Mouse (Mus musculus) embryonic fibroblast, embryonic 13.5 days (primary cell): ENCODE results near the gene Tgfa. TPM values are rescaled to one million over a fixed set of nuclear protein-coding genes. Genes with fewer than 3 reads are reported as not detected.

Source experiments
- H3K27ac ChIP-seq: 2 replicates; pipeline ENCODE4 v1.5.1; 2012; ENCODE audit warnings: low read length, control low read depth, inconsistent platforms; ENCODE audit not compliant: insufficient read depth
- H3K4me1 ChIP-seq: 2 replicates; pipeline ENCODE4 v1.6.1; 2011; ENCODE audit warnings: low read length; ENCODE audit not compliant: control insufficient read depth, insufficient read depth
- H3K4me3 ChIP-seq: 2 replicates; pipeline ENCODE4 v1.5.1; 2011; ENCODE audit warnings: mild to moderate bottlenecking, control low read depth, low read length; ENCODE audit not compliant: insufficient read depth
- CTCF ChIP-seq: IDR thresholded peaks from 2 replicates; pipeline ENCODE4 v1.5.1; 2011; ENCODE audit warnings: mild to moderate bottlenecking, control low read depth, low read length, moderate library complexity, borderline replicate concordance; ENCODE audit not compliant: insufficient read depth
- POLR2A ChIP-seq: IDR thresholded peaks from 2 replicates; pipeline ENCODE4 v1.6.1; 2011; ENCODE audit warnings: low read depth, mild to moderate bottlenecking, control low read depth, low read length, moderate library complexity
- polyA plus RNA-seq: library from polyadenylated mRNA; stranded (reverse); fragments of >200 nt; gene quantifications from 2 replicates; pipeline ENCODE4 v1.2.4, GENCODE M21; 2011; ENCODE audit warnings: low read depth; ENCODE audit not compliant: missing spikeins, insufficient read length

The Tgfa gene
- polyA plus RNA-seq, 1 experiment: 0.42 TPM

DNA sequence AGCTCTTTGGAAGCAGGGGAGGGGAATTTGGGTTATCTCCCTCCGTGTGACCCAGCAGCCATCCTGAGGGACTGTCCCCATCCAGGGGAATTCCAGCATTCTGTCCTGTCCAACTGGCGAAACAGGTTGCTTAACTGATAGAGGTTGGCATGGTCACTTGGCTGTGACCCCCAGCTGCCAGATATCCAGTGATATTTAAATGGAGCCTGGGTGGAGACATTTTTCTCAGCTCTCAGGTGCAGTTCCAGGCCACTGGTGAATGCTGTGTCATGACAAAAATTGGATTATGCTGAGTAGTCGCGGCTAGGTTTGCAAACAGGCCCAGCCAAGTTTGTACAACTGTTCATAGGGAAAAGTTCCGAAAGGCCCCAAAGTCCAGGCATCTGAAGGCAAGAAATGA lies 12.4 kb upstream of the Tgfa start:
- no peak overlapping the region for H3K4me3 ChIP-seq
- no peak overlapping the region for H3K27ac ChIP-seq
- TF ChIP-seq POLR2A (no peak), CTCF (no peak)
- peaks cover 2% of the 10 kb centered on the region; the same call in 1 of the 2 replicates for H3K4me1 ChIP-seq

DNA sequence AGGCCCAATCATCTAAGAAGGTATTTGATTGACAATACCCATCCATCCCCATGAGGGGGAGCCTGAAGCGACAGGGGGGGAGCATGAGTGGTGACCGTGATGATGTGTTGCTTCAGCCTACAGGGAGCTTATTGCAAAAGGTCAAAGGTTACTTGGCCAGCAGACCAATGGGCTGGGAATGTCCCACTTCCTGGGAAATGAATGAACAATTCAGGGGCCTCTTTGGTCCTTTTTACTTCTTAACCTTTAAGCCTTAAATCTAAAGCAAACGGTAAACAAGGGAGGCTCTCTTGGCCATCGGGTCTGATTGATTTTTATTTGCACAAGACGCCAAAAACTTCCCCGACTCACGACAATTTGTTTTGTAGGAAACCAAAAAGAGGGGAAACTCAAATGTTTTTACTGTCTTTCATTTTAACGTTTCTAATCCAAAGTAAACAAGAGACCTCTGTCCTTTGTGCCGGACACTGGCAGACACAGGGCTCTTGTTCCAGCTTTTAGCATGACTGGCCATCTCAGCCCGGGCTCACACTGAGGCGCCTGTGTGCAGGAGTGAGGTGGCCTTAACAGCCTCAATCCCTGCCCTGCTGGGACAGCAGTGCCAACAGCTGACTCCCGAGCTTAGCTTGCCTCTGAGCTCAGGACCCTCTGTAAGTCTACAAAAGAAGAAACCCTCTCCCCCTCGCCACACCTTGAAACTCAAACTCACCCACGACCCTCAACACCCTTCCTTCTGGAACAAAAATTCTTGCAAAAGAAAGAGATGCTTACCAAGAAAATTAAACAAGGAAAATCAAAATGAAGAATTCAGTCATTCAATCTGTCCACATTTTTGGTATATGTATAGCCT lies 8.7 kb upstream of the Tgfa start:
- Histone ChIP-seq H3K4me1 (no peaks in the 10 kb centered on the region), H3K4me3 (no peak overlapping the region), H3K27ac (no peak overlapping the region)
- TF ChIP-seq POLR2A (no peak), CTCF (no peak)

DNA sequence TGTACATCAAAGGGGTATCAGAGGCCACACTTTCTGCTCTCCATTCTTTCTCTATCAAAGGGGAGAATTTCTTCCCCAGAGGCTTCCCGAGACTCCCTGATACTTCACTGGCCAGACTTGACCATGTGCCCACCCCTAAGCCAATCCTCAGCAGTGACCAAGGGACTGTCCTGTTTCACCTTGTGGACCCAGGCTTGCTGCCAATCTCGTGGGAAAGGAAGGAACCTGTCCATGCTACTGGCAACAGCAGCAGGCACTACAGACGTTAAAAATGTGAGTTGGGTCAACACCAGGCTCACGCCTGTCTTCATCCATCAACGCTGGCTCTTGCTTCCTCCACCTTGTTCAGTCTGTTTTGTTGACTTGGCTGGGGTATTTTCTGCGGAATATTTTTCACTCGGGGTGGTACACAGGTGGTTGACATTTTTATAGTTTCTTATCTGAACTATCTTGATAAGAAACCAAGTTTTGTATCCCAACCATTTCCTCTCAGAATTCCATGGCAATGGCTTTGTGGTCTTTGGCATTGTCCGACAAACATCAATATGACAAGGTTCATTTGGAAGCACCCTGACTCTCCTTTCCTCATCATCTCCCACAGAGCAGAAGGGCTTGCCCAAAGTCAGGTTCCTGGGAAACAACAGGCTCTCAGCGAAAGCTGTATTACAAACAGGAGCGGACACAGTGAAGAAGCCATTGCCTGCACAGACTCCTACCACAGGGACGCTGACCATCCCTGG lies 6.1 kb upstream of the Tgfa start:
- Histone ChIP-seq H3K4me3 (no peak overlapping the region), H3K4me1 (no peaks in the 10 kb centered on the region), H3K27ac (no peak overlapping the region)
- TF ChIP-seq POLR2A (no peak), CTCF (no peak)

DNA sequence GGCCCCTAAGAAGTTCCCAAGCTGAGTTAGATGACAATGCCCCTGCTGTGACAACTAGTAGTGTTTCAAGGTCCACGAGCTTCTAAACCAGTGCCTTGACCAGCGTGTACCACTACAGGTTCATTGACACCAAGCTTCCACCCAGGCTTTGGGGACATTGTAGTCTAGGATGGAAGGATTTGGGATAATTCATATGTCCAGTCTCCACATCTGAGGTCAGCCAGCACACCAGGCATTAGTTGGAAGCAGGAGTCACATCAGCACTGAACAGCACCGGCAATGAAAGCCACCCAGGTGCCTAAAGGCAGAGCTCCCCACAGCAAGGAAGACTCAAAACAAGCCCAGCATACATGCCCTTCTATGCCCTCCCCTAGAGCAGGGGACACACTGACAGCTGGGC lies 4.4 kb upstream of the Tgfa start:
- Histone ChIP-seq H3K4me3 (no peak overlapping the region), H3K4me1 (no peaks in the 10 kb centered on the region), H3K27ac (no peak overlapping the region)
- TF ChIP-seq POLR2A: no peak
- TF ChIP-seq CTCF: no peak

DNA sequence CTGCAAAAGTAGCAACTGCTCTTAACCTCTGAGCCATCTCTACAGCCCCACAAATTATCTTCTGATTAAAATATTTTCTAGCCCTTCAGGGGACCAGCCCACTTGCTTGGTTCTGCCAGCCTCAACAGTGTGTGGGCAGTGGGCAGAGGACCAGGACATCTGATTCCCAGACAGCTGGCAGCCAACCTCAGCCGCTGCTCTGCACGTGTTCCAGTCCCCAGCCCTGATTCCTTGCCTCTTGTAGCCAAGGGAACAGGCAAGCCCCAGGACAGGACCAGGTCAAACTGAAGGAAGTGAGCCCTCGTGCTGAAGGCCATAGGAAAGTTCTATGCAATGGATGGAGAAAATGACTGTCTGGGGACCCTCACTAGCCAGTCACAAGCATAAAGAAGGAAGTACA lies 2.0 kb upstream of the Tgfa start:
- TF ChIP-seq CTCF: no peak
- TF ChIP-seq POLR2A: no peak
- H3K4me1 ChIP-seq: no peaks in the 10 kb centered on the region; the same call in 1 of the 2 replicates
- no peak overlapping the region for H3K4me3 ChIP-seq
- no peak overlapping the region for H3K27ac ChIP-seq

DNA sequence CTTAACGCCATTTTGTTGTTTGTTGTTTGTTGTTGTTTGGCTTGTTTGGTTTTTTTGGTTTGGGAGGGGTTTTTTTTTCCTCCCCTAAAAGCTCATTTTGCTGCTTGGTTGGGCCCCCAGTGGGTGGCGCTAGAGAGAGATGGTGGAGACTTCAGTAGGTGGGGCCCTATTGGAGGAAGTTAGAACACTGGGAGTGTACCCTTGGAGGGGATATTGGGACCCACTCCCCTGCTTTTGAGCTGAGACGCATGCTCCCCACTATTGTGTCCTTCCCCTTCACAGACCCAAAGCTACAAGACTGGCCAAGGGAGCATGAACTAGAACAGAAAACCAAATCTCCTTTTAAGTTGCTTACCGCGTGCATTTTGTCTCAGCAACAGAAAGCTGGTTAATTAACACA lies 1.1 kb upstream of the Tgfa start:
- TF ChIP-seq POLR2A (no peak), CTCF (no peak)

DNA sequence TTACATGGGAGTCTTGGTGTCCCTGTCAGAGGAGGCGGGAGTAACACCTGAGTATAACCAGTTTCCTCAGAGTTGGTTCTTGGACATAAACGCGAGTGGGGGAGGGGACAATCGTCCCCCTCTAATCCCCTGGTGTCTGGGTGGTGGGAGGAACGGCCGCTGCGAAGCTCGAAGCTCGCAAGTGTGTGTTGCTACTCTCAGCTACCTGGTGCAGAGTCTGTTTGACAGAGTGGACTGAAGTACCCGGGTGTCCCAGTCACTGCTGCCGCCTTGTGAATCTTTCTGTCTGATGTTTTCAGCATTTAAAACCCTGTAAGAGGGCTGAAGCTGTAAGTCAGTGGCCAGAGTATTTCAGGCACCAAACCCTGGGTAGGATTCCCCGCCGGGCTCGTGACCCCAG lies 1.0 kb downstream of the Tgfa start:
- no peaks in the 10 kb centered on the region; the same call in 1 of the 2 replicates for H3K4me1 ChIP-seq
- no peak overlapping the region for H3K27ac ChIP-seq
- no peak for TF ChIP-seq POLR2A
- TF ChIP-seq CTCF: no peak
- 0 out of 2 replicates have a peak overlapping the region, but pooled peaks have one; percentile 44 for H3K4me3 ChIP-seq

More for the DNA sequence above, 1.1 kb upstream of the Tgfa start:
- no peak overlapping the region for H3K27ac ChIP-seq
- no peak overlapping the region for H3K4me3 ChIP-seq
- no peaks in the 10 kb centered on the region; the same call in 1 of the 2 replicates for H3K4me1 ChIP-seq

DNA sequence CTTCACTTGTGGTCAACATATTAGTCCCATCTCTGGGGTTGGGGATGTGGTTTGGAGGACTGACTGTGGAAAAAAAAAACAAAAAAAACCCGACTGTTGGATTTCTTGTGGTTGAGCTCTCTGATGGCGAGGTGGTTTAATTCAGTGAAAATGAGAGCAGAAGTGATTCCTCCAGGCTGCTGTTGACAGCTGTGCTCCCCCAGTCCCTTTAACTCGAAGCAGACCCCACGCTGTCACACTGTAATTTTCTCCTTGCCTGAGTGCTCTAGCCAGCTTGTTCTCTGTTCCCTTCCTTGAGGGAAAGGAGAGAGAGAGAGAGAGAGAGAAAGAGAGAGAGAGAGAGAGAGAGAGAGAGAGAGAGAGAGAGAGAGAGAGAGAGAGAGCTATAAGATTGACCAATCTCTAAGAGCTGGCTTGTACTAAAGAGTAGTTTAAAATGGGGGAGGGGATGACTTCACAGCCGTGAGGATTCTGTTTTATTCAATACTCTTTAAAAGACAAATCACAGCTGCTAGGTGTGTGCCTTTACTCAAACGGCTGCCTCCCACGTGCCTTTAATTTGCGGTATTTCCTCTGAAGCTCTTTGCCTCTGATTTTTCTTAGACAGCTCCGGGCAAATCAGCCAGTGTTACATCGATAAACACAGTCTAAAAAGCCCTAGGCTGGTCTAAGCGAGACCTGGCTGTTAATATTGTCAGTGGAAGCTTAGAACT lies 2.3 kb downstream of the Tgfa start:
- H3K4me3 ChIP-seq: no peak overlapping the region
- TF ChIP-seq CTCF (no peak), POLR2A (no peak)
- H3K4me1 ChIP-seq: no peaks in the 10 kb centered on the region; the same call in 1 of the 2 replicates
- no peak overlapping the region for H3K27ac ChIP-seq

DNA sequence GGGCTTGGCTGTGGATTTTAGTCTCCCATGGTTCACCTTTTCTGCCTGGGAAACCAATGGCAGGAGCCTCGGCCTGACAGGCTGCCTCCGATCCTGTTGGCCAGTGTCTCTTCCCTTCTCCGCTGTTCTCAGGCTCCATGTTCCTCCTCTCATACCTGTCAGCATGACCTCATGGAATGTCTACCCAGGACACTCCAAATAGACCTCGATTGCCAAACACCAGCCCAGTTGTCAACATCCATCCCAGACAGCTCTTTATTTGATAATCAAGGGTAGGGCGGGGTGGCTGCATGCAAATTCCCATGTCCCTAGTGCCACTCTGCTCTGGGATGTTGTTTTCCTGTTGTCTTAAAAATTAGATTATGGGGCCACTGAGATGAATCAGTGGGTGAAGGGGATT lies 5.9 kb downstream of the Tgfa start:
- Histone ChIP-seq H3K27ac (no peak overlapping the region), H3K4me3 (no peak overlapping the region), H3K4me1 (no peaks in the 10 kb centered on the region; the same call in 1 of the 2 replicates)
- TF ChIP-seq CTCF: no peak
- no peak for TF ChIP-seq POLR2A

DNA sequence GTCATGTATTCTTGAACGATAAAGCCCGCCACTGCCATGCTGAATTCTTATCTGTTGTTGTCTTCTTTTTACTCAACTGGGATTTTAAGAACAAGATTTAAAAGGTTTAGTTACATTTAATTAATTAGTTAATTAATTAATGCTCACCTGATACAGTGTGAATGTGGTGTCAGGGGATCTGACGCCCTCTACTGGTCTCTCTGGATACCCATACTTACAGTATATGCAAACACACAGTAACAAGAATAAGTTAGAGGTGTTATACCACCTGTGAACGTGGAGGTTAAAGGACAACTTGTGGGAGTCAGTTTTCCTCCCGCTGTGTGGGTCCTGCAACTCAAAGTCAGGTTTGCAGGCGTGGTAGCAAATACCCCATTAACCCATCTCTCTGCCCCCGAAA lies 8.1 kb downstream of the Tgfa start:
- no peaks in the 10 kb centered on the region for H3K4me1 ChIP-seq

More for the DNA sequence above, 8.1 kb downstream of the Tgfa start:
- Histone ChIP-seq H3K27ac (no peak overlapping the region), H3K4me3 (no peak overlapping the region)
- TF ChIP-seq POLR2A: no peak
- no peak for TF ChIP-seq CTCF
